Mouse (Mus musculus) CD8-positive naive resting alpha-beta T cell, adult 2 months (primary cell): ENCODE measurements around the gene Miga1.
A peak's percentile ranks its signal among the peaks of the same experiment; 100 is the strongest.
"Not testable (repeated sequence)": the region's sequence is repeated elsewhere in the genome, so short reads cannot be mapped to it uniquely, and the experiment has no call there.

ENCODE experiments used
- DNase-seq, 2 experiments: peaks; one replicate each; pipeline ENCODE4 v3.0.0; 2022; ENCODE audit warnings: low read depth in 2 of 2, low spot score in 2 of 2

The Miga1 gene

GRCm38 (mm10) chr3:152332104-152332503 is 8.1 kb downstream of the Miga1 start:
- no peak for DNase-seq

DNA sequence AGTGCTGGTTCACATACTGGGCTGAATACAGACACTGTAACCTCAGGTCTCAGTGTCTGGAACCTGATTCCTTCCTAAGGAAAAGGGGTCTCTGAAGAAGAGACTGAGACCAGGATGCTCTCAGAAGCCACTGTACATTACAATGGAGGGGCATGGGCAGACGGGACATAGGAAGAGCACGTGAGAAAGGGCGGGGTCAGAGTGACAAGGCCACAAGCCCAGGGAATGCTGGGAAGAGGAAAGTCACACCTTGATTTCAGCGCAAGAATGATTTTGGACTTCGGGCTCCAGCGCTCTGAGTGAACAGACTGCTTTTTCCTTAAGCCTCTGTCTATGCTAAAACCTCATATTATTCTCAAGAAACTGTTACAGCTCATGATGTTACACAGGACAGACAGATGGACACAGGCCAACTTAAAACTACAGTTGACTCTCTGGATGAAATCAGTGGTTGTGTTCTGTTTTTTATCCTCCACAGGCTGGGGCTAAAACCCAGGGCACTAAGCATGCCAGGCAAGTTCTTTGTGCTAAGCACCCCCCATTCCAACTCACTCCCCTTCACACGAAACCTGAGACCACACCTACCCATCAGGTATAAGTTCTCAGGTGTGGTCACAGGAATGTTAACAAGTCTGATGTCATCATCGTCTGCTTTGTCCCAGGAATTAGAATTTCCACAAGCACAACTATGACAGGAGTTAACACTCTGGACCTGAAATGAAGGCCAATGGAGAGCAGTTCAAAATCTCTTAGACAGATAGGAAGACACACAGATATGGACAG is 18.3 kb downstream of the Miga1 start:
- DNase-seq, result no peak

DNA sequence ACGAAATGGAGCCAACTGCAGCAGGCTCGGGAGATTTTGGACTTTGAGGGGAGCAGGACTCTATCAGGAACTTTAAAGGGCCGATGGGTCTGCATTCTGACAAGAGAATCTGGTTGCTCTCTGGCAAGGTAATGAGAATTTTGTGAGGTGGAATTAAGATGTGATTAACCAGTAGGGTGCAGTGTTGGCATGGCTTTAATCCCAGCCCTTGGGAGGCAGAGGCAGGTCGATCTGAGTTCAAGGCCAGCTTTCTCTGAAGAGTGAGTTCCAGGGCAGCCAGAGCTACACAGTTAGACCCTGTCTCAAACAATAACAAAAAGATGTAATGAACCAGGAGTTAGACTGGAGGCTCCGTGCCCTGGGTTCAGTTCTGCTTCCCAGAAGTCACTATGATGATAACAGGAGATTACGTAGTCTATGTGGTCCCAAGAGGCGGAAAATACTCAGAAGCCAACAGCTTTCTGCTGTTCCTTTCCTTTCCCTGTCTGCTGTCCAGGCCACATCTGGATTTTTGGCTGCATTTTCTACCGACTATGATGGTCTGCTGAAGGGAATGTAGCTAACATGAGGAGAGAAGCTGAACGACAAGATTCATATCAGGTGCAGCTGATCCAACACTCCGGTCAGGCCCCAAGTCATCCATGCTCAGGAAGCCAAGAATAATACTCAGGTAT is 19.1 kb downstream of the Miga1 start:
- DNase-seq, result no peak

- DNase-seq, result not testable (repeated sequence)
Observed at GRCm38 (mm10) chr3:152316447-152317173, 23.6 kb downstream of the Miga1 start.

DNA sequence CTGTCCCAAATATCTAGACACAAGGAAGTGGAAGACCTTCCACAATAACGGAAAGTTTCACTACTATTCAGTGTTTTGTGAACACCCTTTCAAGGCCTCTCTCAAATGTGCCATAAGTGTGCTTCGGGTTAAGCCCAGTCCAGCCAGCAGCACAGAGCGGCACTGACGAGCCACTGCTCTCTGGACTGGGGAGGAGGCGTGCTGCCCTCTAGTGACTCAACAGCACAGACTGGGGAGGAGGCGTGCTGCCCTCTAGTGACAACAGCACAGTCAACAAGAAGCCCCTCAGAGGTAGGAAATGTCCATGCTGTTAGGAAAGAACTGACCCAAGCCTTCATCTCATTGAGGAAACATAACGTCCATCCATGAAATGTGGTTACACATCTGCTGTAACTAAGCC is 24.6 kb downstream of the Miga1 start:
- peak; percentile 56 to 67 for DNase-seq

DNA sequence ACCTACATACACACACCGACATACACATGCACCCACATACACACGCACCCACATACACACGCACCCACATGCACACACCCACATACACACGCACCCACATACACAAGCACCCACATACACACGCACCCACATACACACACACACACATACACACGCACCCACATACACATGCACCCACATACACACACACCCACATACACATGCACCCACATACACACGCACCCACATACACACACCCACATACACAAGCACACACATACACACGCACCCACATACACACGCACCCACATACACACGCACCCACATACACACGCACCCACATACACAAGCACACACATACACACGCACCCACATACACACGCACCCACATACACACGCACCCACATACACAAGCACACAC is 25.5 kb downstream of the Miga1 start:
- DNase-seq, result not testable (repeated sequence)

DNA sequence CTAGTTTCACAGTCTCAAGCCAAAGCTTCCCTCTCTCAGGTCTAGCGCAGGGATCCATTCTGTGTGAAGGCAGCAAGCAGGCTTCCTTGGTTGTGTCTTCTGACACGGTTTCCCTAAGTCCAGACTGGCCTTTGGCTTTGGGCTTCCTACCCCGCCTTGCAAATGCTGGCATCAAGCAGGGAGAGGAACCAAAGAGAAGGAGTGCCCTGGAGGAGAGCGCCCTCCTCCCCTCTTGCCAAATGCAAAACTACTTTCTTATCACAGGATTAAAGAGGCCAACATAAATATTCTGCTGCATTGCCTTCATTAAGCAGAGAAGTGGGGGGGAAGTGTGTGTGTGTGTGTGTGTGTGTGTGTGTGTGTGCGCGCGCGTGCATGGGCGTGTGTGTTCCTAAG is 31.0 kb downstream of the Miga1 start:
- no peak for DNase-seq

GRCm38 (mm10) chr3:152308485-152309249 is 31.5 kb downstream of the Miga1 start:
- no peak for DNase-seq

DNA sequence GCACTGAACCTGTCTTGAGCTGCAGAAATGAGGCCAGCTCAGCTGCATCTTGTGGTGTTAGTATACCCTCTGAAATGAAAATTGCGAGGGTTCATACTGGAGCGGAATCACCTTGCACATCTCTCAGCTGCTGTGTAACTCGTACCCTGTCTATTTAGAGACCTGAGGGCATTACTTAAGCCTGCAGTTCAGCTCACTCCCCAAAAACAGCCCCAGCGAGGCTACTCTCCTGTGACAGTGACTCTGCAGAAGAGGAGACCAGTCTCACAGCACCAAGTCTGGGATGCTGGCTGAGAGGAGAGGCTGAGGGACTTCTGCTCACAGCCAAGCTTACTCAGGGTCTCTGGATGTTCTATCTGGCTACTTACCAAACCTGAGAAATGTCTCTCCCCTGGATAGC is 34.2 kb downstream of the Miga1 start:
- DNase-seq, result no peak

DNA sequence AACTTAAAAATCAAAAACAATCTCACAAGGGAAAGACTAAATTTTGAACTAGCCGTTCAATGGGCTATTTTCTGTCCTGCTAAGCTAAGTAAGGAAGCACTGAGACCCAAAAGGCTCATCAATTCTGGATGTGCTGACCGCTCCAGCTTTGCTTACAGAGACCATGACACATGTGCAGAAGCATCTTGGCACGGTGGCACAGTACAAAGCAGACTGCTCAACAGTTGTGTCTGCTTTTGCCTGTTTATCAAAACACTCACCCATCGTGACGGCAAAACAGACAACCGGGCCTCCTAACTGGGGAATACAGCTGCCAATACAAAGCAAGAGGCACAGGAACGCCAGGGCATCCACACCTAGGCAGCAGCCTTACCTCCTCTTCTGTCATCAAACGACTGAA is 35.1 kb downstream of the Miga1 start:
- DNase-seq, result no peak

DNA sequence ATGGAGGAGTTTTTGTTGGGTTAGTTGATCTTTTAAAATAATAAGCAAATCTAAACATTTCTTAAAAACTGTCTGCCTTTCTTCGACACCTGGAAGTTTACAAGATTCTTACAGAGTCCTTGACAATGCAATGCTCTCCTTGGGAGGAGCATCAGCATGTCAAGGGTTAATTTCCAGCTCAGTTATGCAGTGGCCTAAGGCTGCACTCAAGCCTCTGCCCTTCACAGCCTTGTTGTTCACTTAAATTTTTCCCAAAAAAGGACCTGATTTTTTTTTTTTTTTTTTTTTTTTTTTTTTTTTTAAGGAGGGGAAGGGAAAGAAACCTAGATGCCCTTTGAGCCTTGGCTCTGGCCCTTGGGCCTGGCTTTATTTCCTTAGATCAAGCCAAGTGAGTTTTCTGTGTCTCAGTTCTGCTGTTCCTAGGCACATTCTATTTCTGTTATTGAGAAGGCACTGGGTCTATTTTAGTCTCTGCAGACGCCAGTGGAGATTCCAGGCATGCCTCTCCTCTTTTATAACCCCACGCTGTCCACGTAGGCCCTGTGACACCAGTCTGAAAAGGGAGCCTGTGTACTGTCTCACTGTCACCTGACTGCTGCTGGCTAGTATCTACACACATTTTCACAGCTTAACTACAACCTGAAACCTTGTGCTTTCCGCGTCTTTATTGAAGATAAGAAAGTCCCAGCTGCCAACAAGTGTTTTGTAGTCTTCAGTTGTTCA is 36.0 kb downstream of the Miga1 start:
- DNase-seq, result no peak

DNA sequence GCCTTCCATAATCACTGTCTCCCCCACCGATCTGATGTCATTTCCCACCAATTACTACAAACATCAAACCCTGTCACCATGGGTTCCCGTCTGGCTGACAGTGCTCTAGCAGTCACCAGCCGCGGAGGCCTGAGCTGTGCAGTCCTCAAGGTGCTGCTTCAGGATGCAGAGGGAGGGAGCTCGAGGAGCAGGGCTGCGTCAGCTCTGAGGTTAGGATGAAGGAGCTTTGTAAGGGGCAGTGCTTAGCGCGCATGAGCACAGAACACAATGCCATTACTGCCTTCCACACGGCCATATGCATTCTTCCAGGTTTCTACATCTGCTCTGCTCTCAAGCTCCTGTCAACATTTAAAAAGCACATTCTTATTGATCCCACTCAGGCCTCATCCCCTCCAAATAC is 37.2 kb downstream of the Miga1 start:
- no peak for DNase-seq

DNA sequence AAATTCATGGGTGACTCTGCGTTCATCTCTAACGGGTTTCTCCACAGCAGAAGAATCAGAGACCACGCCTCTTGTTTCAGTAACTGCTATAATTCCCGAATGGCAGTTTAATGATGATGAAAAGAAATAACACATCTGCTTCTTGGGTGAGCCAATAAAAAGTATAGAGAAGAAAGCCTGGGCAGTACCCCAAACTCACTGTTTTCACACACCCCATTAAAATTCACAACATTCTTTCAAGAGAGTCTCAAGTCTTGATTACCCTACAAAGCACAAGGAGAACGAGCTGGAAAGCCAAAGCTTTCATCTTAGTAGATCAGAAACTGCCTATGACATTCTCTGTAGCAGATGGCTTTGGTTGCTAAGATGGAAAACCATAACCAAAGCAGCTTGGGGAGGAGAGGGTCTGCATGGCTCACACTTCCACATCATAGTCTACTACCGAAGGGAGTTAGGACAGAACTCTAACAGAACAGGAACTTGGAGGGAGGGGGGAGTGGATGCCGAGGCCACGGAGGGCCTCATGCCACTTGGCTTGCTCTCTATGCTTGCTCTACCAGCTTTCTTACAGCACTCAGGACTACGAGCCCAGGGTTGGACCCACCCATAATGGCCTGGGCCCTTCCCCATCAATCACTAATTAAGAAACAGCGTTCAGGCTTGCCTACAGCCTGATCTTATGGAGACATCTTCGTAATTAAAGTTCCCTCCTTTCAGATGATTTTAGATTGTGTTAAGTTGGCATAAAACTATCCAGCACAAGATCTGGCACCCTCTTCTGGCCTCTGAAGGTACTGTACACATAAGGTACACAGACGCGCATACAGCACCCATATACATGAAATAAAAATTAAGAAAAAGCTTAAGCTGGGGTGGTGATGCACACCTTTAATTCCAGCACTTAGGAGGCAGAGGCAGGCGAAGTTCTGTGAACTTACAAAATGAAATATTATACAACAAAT is 39.5 kb downstream of the Miga1 start:
- no peak for DNase-seq

- DNase-seq, result no peak
Observed at GRCm38 (mm10) chr3:152295896-152296295, 44.3 kb downstream of the Miga1 start.

GRCm38 (mm10) chr3:152294400-152294799 is 45.8 kb downstream of the Miga1 start:
- no peak for DNase-seq

GRCm38 (mm10) chr3:152293530-152294181 is 46.6 kb downstream of the Miga1 start:
- DNase-seq, result no peak

- DNase-seq, result no peak
Observed at GRCm38 (mm10) chr3:152291895-152292294, 48.3 kb downstream of the Miga1 start.

- DNase-seq, result no peak
Observed at GRCm38 (mm10) chr3:152290175-152290798, 49.9 kb downstream of the Miga1 start.

GRCm38 (mm10) chr3:152288740-152289139 is 51.5 kb downstream of the Miga1 start:
- DNase-seq, result no peak
